In genomic region chr10:98916011-98916780, GRCm38 (mm10) we compare ENCODE assay signal across 8 mouse cellular contexts. TPM values are rescaled to one million over a fixed set of nuclear protein-coding genes. Genes with fewer than 3 reads are reported as not detected.
DNase-seq lines count a peak whose midpoint lies in the region; ATAC-seq and TF ChIP-seq lines count a peak whose summit lies in the region.

No protein-coding gene starts in this region.

- peak; percentile 16; the same call in 1 of the 2 replicates for TF ChIP-seq CTCF in forebrain, postnatal 0 days (IDR thresholded peaks at IDR 0.05; ENCODE audit: low read depth)

- H3K27ac ChIP-seq in lung, embryonic 16.5 days (ENCODE audit: low read length) = peak overlapping the region; percentile 46; the same call in 1 of the 2 replicates
- H3K27ac ChIP-seq in forebrain, postnatal 0 days (ENCODE audit: low read depth, low read length) = peak overlapping the region; percentile 99
- peak overlapping the region; percentile 100 for H3K27ac ChIP-seq in neural tube, embryonic 13.5 days (replicated peaks)

- ATAC-seq in lung, embryonic 16.5 days (ENCODE audit: low read depth) = no peak
- ATAC-seq in forebrain, postnatal 0 days = no peak
- no peak for ATAC-seq in neural tube, embryonic 13.5 days (ENCODE audit: low read depth)

- peaks cover 12% of the 10 kb centered on the region for H3K4me1 ChIP-seq in lung, embryonic 16.5 days (replicated peaks; ENCODE audit: control insufficient read depth, insufficient read depth, low read length)
- H3K4me1 ChIP-seq in forebrain, postnatal 0 days (ENCODE audit: insufficient read depth) = peaks cover 10% of the 10 kb centered on the region
- peaks cover 25% of the 10 kb centered on the region for H3K4me1 ChIP-seq in neural tube, embryonic 13.5 days (replicated peaks)

- peak overlapping the region; percentile 85 for H3K4me2 ChIP-seq in lung, embryonic 16.5 days (ENCODE audit: low read depth, low read length)
- H3K4me2 ChIP-seq in forebrain, postnatal 0 days (ENCODE audit: low read depth) = peak overlapping the region; percentile 84
- peak overlapping the region; percentile 93 for H3K4me2 ChIP-seq in neural tube, embryonic 13.5 days

- no peaks in the 10 kb centered on the region for H3K9me3 ChIP-seq in lung, embryonic 16.5 days (ENCODE audit: control insufficient read depth, low read length)
- H3K9me3 ChIP-seq in forebrain, postnatal 0 days (ENCODE audit: low read length) = no peaks in the 10 kb centered on the region
- H3K9me3 ChIP-seq in neural tube, embryonic 13.5 days = no peaks in the 10 kb centered on the region

- peak overlapping the region; percentile 97 for H3K4me3 ChIP-seq in lung, embryonic 16.5 days (ENCODE audit: low read length)
- peak overlapping the region; percentile 93 for H3K4me3 ChIP-seq in forebrain, postnatal 0 days (ENCODE audit: low read depth, low read length)
- peak overlapping the region; percentile 94 for H3K4me3 ChIP-seq in neural tube, embryonic 13.5 days

- peak overlapping the region; percentile 98 for H3K9ac ChIP-seq in lung, embryonic 16.5 days (ENCODE audit: low read length)
- peak overlapping the region; percentile 97 for H3K9ac ChIP-seq in forebrain, postnatal 0 days
- H3K9ac ChIP-seq in neural tube, embryonic 13.5 days = peak overlapping the region; percentile 97

- no peak for DNase-seq in lung, postnatal 25 days (ENCODE audit: low spot score)
- DNase-seq in adrenal gland, postnatal 36 days = peak; percentile 15 to 20
- DNase-seq in forebrain, postnatal 0 days = peak; percentile 34
- peak; percentile 29 to 43 for DNase-seq in kidney, postnatal 4 days
- no peak for DNase-seq in gastrocnemius, postnatal 10 days
- no peak for DNase-seq in T-cell, adult 2 months (ENCODE audit: low spot score)

- WGBS in lung, embryonic 16.5 days = 5% methylated on average over 22 of the region's 22 CpGs
- WGBS in forebrain, postnatal 0 days = 7% methylated on average over 22 of the region's 22 CpGs
- 5% methylated on average over 22 of the region's 22 CpGs for WGBS in neural tube, embryonic 13.5 days

- no peaks in the 10 kb centered on the region for H3K36me3 ChIP-seq in lung, embryonic 16.5 days (ENCODE audit: control insufficient read depth, insufficient read depth, low read length)
- H3K36me3 ChIP-seq in forebrain, postnatal 0 days (ENCODE audit: insufficient read depth) = no peaks in the 10 kb centered on the region
- no peaks in the 10 kb centered on the region for H3K36me3 ChIP-seq in neural tube, embryonic 13.5 days

- no peaks in the 10 kb centered on the region for H3K27me3 ChIP-seq in lung, embryonic 16.5 days (ENCODE audit: control insufficient read depth, insufficient read depth, low read depth, low read length)
- no peaks in the 10 kb centered on the region for H3K27me3 ChIP-seq in forebrain, postnatal 0 days (ENCODE audit: insufficient read depth, low read length)
- H3K27me3 ChIP-seq in neural tube, embryonic 13.5 days = no peaks in the 10 kb centered on the region

RNA-seq across cellular contexts. Expression of gene Atp2b1, which starts 2.0 kb away (rescaled TPM):
- 202 and 205 TPM in 2 replicates for polyA plus RNA-seq in lung, embryonic 16.5 days (2015; fragmentation: Nextera tagmentation; extraction: Ambion mirVana)
- 10 to 100 TPM; 50.1 to 57.9 TPM for total RNA-seq in adrenal gland, postnatal 36 days (2021)
- 200 and 203 TPM in 2 replicates for total RNA-seq in forebrain, postnatal 0 days (2014; rRNA removed)
- 214 and 319 TPM in 2 replicates for polyA plus RNA-seq in forebrain, postnatal 0 days (2015; fragmentation: Nextera tagmentation; extraction: Ambion mirVana)
- 269 and 285 TPM in 2 replicates for polyA plus RNA-seq in neural tube, embryonic 13.5 days (2015; fragmentation: Nextera tagmentation; extraction: Ambion mirVana)
- total RNA-seq in gastrocnemius, postnatal 10 days (2021) = 10 to 100 TPM; 69.6 to 77.5 TPM

Comparison
In these comparisons a context has a peak if more than half of its experiments do, and no peak if none do; other contexts are left out.
1. H3K27ac ChIP-seq: peak in every context shown above with its lines; median percentile 100 in neural tube, embryonic 13.5 days; 99 in forebrain, postnatal 0 days; 46 in lung, embryonic 16.5 days.
2. DNase-seq: peak in adrenal gland, postnatal 36 days (2 of 2), forebrain, postnatal 0 days (single experiment) and kidney, postnatal 4 days (2 of 2); none in lung, postnatal 25 days (single experiment), gastrocnemius, postnatal 10 days (single experiment) and T-cell, adult 2 months (single experiment).
3. Peak in every context shown above with its lines, with median percentiles within 50 percentile points of each other: H3K4me2 ChIP-seq, H3K4me3 ChIP-seq and H3K9ac ChIP-seq.